In genomic region chr2:4445629-4446400, GRCm38 (mm10) we compare ENCODE assay signal across 8 mouse cellular contexts.
DNase-seq lines count a peak whose midpoint lies in the region; ATAC-seq lines count a peak whose summit lies in the region.

No protein-coding gene starts in this region.

- H3K27me3 ChIP-seq in heart, embryonic 13.5 days (replicated peaks): no peaks in the 10 kb centered on the region
- H3K27me3 ChIP-seq in forebrain, embryonic 12.5 days: no peaks in the 10 kb centered on the region

- no peaks in the 10 kb centered on the region for H3K36me3 ChIP-seq in heart, embryonic 13.5 days
- no peaks in the 10 kb centered on the region for H3K36me3 ChIP-seq in forebrain, embryonic 12.5 days (replicated peaks)

- H3K9me3 ChIP-seq in heart, embryonic 13.5 days: 0 out of 2 replicates have a peak, but pooled peaks cover 3% of the 10 kb centered on the region
- H3K9me3 ChIP-seq in forebrain, embryonic 12.5 days: no peaks in the 10 kb centered on the region

- no peak overlapping the region for H3K4me2 ChIP-seq in heart, embryonic 13.5 days
- H3K4me2 ChIP-seq in forebrain, embryonic 12.5 days: no peak overlapping the region

- WGBS in heart, embryonic 13.5 days: 63% methylated on average over 10 of the region's 10 CpGs
- whole genome bisulfite sequencing in forebrain, embryonic 12.5 days: 89% methylated on average over 10 of the region's 10 CpGs

- no peak overlapping the region for H3K4me3 ChIP-seq in heart, embryonic 13.5 days
- H3K4me3 ChIP-seq in forebrain, embryonic 12.5 days (replicated peaks): no peak overlapping the region

- peak overlapping the region; percentile 58 for H3K27ac ChIP-seq in heart, embryonic 13.5 days (replicated peaks)
- no peak overlapping the region for H3K27ac ChIP-seq in forebrain, embryonic 12.5 days

- no peak overlapping the region for H3K9ac ChIP-seq in heart, embryonic 13.5 days
- no peak overlapping the region for H3K9ac ChIP-seq in forebrain, embryonic 12.5 days

- H3K4me1 ChIP-seq in heart, embryonic 13.5 days: peaks cover 68% of the 10 kb centered on the region
- peaks cover 11% of the 10 kb centered on the region for H3K4me1 ChIP-seq in forebrain, embryonic 12.5 days

- peak; percentile 40 for DNase-seq in layer of hippocampus, adult 9-11 months
- DNase-seq in layer of hippocampus, adult 9-10 months (ENCODE audit: low spot score): no peak
- peak; percentile 86 for DNase-seq in brain, adult 2 months (ENCODE audit: low read depth, low spot score)
- DNase-seq in lung, postnatal 36 days: peak; percentile 53
- no peak for DNase-seq in embryo, embryonic 11 days
- DNase-seq in cerebellum, postnatal 4 days (ENCODE audit: low spot score in 2 of 2): no peak

- ATAC-seq in heart, embryonic 13.5 days (ENCODE audit: extremely low read depth, insufficient number of reproducible peaks, low FRiP score, low TSS enrichment): no peak
- ATAC-seq in forebrain, embryonic 12.5 days (ENCODE audit: low FRiP score): no peak

Comparison
In these comparisons a context has a peak if more than half of its experiments do, and no peak if none do; other contexts are left out.
1. DNase-seq: peak in layer of hippocampus, adult 9-11 months (single experiment), brain, adult 2 months (single experiment) and lung, postnatal 36 days (single experiment); none in layer of hippocampus, adult 9-10 months (single experiment), embryo, embryonic 11 days (single experiment) and cerebellum, postnatal 4 days (0 of 2).